Mouse (Mus musculus): ENCODE results near the gene Mphosph6. TPM values are rescaled to one million over a fixed set of nuclear protein-coding genes. Genes with fewer than 3 reads are reported as not detected.

The Mphosph6 gene
- 67.2 and 69.9 TPM in 2 replicates for total RNA-seq (2015)
- total RNA-seq (2017) = 46.5 and 47.4 TPM in 2 replicates

DNA sequence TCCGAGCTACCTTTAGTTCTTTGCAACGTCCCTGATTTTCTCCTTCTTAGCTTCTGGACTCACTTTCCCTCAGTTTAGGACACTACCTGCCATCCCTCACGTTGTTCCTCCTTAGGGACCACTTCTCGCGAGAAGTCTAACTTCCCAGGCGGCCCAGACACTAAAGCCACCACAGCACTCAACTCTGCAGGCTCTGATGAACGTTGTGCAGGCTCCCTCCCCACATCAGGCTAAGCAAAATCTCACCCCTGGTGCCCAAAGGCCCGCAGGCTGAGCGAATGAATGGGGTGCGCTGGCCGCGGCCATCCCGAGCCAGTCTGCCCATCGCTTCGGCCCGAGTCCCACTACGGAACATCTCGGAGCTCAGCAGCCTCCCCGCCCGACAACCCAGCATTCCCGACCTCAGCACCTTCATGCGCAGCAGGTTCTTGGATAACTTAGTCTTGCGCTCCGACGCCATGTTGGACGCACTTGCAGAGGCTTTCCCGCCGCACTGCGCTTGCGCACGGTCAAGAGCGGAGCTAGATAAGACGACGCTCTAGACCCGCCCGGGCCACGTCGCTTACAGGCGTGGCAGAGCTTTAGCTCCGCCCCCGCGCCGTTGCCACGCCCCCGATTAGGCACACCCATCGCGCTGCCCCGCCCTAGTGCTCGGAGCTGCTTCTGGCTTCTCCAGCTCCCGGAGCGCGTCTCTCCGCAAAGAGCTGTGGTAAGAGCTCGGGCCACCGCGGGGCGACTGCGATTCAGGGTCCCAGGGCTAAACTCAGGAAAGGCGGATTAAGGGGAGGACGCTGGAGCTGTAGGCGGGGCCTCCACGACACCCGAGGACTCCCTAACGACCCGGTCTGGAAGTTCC is at the start of gene Mphosph6:
Gene Mphosph6, minus strand, starts transcription at position 501 of the 856 bp plus-strand sequence.
- ATAC-seq (replicated peaks; ENCODE audit: poor library complexity) = peak; percentile 90

DNA sequence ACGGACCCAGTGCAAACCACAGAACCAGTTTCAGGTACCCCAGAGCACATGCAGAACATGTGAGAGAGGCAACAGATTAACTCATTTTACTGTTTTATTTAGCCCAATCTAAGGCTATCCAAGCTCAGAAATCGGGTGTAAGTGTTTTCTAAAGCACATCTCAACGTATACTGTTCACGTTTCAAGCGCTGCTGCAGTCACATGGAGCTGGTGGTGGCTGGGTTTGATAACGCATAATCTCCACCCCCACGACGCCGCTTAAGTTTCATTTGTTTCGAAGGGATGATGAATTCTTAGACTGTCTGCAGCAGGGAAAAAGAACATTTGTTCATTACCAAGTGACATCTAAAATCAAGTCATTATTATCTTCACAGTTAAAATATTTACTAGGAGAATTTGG is 48.7 kb upstream of the Mphosph6 start:
- ATAC-seq (replicated peaks; ENCODE audit: poor library complexity) = no peak

DNA sequence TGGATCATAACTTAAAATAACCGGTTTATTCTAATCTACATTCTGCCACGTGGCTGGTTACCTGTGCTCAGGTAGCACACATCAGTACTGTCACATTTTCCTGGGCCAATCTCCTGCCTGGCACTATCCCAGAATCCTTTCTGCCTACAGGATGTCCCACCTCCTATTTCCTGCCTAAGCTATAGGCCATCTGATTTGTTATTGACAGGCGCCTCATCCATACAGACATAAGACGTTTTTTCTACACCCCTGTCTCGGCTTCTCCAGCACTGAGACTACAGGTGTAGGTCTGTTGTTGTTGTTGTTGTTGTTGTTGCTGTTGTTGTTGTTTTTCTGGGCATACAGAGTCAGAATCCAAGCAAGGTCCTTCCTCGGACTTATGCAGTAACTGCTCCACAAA is 46.1 kb upstream of the Mphosph6 start:
- no peak for ATAC-seq (replicated peaks; ENCODE audit: poor library complexity)

DNA sequence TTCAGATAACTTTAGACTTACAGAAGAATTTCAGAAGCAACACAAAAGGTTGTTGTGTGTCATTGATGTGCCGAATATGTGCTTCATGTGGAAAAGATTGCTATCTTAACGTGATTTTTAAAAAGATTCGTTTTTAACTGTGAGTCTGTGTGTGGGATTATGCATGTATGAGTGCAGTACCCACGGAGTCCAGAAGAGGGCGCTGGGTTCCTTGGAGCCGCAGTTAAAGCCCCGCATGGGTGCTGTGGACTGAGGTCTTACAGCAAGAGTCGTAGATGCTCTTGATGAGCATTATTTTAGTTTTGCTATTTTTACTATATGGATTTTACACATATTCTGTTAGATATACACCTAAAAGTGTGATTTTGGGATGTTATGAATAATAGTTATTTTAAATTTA is 42.0 kb upstream of the Mphosph6 start:
- no peak for ATAC-seq (replicated peaks; ENCODE audit: poor library complexity)

DNA sequence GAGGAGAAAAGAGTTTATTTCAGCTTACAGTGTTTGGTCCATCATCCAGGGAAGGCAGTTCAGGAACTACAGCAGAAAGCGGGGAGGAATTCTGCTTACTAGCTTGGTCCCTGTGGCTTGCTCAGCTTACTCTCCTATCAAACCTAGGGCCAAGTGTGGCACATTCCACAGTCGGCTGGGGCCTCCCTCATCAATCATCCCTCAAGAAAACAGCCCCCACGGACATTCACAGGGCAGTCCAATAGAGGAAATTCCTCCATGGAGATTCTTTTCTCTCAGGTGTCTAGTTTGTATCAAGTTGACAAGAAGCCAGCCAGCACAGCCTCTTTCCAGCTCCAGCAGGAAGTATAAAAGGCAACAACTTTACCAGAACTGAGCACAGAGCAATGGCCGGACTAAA is 11.8 kb upstream of the Mphosph6 start:
- ATAC-seq (replicated peaks; ENCODE audit: poor library complexity) = no peak

DNA sequence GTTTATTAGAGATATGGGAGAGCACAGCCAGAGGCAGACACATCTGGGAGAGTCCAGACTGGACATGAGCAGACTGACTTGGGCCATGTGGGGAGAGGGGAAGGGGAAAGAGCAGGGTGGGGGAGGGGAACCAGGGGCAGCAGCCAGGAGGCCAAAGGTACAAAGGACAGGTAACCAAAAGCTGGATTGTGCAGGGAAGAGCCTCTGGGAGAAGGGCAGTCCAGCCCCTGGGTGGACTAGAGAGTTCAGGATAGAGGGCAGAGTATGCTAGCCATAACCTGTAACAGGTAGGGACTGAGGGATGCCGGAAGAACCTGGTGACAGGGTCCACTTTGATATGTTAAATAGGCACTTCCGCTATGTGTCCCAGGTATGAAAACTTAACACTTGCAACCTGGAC is 8.9 kb upstream of the Mphosph6 start:
- no peak for ATAC-seq (replicated peaks; ENCODE audit: poor library complexity)

DNA sequence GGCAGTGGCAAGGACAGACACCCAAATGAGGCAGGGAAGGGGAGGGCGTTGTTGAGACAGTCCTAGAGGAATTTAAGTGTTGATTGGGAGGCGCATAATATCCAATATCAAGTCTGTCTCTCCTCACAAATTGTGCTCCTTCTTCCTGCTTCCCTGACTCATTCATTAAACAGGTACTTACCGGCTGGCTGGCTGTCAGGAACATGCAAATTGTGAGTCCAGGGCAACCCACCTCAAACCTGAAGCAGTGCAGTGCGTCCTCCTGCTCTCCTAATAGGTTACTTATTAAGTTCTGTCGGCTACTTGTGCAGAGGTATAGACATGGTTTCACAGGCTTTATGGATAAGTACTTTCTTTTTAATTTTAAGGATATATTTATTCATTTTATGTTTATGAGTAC is 3.7 kb upstream of the Mphosph6 start:
- no peak for ATAC-seq (replicated peaks; ENCODE audit: poor library complexity)

DNA sequence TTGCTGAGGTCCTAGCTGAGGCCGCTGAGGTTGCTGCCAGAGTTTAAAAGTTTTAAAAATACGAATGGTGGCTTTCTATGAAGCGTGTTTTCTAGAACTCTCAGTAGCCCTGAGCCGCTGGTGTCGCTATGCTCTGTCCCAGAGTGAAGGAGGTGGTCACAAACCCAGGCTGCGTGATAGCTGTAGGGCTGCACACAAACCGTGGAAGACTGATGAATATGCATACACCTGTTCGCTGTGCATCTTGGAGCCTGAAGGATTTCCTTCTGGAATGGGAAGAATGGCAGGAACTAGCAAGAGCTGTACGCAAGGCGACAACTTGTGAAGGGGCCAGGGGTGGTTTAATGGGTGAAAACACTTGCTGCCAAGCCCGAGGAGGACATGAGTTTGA is 551 bp upstream of the Mphosph6 start:
- ATAC-seq (replicated peaks; ENCODE audit: poor library complexity) = peak; percentile 20; the same call in 1 of the 2 replicates

DNA sequence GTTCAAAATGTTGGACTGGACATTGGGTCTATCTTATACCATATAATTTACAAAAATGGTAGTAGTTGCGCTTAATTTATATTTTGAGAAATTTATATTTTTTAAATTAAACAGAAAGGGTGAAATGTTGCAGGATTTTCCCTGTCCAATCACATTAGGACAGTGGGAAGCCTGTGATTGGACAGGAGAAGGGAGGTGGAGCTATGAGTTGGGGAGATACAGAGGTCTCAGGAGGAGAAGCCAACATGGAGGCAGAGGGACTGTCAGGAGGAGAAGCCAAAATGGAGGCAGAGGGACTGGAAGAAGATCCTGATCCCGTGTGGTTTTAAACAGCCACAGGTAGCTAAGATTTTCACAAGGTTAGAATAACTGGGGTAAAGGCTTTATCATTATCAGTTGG is 3.7 kb downstream of the Mphosph6 start:
- no peak for ATAC-seq (replicated peaks; ENCODE audit: poor library complexity)

DNA sequence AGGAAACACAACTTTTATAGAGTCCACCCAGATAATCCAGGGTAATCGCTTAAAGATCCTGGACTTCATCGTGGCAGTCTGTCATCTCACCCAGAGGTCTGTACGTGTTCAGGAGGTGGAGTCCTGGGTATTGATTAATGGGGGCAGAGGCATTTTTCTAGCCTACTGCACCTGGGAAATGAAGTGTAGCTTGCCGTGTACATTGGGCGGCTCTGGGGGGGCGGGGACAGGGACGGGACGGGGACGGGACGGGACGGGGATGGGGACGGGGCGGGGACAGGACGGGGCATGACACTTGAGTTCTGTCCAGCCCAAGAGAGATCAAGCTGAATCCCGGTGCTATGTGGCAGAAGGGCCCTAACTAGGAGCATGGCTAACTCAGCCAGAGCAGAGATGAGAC is 5.3 kb downstream of the Mphosph6 start:
- no peak for ATAC-seq (replicated peaks; ENCODE audit: poor library complexity)

DNA sequence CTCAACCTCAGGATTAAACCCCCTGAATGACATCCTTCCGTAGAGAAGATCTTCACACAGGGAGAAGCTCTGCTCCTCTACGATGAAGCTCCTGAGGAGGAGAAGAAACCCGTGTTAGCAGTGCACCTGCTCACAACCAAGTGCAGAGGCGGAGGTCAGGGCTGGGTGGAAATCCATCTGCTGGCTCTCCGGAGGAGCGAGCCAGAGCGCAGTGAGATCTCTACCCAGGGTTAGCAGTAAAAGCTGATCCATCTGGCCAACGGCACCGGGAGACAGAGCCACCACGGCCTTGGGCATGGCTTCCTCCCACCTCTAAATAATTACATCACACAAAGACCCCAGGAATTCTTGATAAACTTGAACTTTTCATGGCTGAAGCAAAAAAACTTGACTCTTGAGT is 7.2 kb downstream of the Mphosph6 start:
- no peak for ATAC-seq (replicated peaks; ENCODE audit: poor library complexity)

DNA sequence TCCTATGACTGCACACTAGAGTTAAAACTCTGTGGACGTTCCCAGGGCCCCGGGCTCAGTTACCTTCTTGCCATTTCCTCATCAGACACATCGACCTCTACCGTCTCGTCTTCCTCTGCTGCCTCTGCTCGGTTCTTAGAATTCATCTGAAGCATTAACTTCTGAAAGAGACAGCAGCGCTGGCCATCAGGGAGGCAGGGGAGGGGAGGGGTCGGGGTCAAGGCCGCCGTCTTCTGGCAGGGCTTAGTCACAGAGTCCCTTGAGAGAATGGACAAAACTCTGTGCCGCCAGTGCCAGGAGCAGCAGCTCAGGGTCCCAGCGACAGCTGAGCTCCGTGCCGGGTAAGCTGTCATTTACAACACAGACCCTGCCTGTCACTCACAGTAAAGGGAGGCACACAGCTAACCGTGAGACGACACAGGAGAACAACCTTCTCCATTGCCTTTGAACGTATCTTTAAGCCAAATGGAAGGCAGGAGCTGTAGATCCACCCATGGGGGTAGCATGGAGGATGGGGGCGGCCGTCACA is 9.1 kb downstream of the Mphosph6 start:
- no peak for ATAC-seq (replicated peaks; ENCODE audit: poor library complexity)

DNA sequence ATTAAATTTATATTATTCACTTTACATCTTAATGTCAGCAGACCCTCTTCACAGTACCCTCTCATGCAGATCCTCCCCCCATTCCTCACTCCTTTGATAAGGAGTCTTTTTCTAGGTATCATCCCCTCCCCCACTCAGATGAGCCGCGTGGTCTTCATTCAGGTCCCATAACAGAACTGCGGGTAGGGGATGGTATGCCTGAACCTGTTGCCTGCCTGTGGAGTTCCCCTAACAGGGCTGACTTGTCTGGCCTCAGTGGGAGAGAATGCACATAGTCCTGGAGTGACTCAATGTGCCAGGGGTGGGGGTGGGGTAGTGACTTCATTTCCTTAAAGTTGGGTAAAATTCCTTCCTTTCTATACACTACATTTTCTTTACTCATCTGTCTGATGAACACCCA is 15.3 kb downstream of the Mphosph6 start:
- no peak for ATAC-seq (replicated peaks; ENCODE audit: poor library complexity)

DNA sequence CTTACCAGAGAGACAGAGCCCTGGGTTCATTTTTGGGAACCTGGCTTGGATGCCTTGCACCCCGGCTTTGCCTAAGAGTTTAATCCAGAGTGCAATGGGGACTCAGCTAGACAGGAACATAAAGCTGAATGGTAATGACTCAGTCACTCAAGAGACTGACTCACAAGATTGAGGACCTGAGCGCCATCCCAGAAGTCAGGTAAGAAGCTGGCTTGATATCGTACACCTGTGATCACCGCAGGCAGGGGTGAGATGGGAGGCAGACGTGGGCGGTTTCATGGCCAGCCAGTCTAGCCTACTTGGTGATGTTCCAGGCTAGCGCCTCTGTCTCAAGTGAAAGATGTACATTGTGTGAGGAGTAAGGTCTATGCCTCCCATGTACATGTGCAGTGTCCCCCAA is 18.7 kb downstream of the Mphosph6 start:
- ATAC-seq (replicated peaks; ENCODE audit: poor library complexity) = no peak

DNA sequence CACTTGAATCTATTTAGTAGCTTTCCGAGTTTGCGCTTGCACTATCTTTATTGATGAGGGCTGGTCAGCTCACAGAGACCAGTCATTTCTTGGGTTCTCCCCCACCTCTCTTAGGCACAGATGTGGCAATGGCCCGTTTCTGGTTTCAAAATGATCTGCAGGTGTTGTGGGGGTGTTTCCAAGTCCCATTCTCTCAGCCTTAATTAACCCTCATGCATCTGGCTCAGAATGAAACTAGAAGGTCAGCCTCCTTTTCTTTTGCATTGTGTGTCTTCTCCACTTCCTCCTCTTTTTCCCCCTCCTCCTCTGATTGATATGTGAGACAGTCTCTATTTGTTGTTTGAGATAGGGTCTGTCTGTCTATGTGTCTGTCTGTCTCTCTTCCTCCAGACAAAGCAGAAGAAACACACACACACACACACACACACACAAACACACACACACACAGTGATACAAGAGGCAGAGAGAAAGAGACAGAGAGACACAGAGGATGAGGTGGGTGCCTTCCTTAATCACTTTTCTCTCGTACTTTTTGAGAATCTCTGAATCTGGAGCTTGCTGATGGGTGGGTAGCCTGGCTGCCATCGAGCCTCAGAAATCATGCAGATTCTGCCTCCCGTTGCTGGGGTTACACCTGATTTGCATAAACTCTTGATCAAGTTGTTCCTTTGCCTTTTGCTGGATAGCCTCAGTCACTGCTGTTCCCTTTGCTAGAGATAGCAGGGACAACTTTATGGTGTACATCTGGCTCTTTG is 20.2 kb downstream of the Mphosph6 start:
- no peak for ATAC-seq (replicated peaks; ENCODE audit: poor library complexity)

DNA sequence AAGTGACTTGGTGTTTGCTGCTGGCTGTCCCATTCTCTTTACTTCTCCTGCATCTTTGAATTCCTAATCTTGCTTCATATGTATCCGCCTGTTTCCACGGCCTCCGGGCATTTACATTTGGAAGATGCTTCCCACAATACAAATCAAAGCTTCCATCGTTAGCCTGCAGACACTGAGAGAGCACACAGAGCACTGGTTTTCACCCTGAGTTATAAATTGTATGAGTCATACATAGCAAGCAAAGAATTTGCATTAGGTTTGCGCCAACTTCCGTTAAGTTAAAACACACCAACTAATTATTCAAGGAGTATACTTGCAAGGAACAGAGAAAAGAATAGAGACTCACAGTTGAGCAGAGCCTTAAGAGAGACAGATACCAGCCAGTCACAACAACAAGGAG is 22.4 kb downstream of the Mphosph6 start:
- no peak for ATAC-seq (replicated peaks; ENCODE audit: poor library complexity)

DNA sequence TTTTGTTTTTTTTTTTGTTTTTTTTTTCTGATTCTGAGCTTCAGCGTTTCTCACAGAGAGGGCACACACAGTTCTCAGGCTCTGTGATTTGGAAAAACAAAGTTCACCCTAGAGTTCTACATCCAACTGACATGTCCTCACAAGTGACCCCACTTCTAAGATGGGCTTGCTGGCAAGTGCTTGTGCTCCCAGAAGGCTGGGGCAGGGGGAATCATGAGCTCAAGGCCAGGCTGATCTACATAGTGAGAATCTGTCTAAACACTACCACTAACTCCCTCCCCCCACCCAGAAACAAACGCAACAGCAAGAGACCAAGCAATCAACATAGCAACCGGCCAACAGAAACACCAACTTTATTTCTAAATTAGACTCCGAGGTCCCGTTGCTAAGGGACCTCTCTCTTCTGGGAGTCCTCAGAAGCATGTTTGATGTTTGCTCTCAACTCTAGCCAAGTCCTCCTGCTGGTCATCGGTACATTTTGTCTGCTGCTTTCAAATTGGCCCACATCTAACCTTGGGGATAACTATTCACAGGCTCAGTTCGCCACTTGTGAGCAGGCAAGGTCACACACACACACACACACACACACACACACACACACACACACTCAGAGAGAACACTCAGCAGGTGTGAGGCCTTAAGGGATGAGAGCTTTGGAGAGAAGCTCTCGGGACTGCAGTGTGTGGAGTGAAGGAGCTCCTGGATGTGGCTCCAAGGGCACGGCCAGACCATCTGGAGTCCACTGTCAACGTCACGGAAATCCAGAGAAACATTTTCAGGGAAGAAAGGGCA is 23.0 kb downstream of the Mphosph6 start:
- no peak for ATAC-seq (replicated peaks; ENCODE audit: poor library complexity)

DNA sequence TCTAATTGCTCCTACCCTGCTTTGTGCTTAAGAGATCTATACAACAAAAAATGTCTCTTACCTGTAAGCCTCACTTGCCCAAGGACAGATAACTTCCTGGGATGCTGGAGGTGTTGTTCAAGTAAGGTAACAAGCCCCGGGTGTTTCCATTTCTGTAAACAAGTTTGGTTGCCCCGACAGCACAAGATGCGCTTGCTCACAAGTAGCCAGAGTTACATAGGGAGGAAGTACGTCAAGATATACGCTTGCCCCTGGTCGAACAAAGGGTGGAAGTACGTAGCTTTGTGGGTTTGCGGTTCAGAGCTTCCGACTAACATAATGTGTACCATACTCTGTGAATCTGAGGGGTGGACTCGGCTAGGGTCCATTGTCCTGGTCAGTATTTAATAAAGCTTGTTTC is 25.7 kb downstream of the Mphosph6 start:
- peak; percentile 73 for ATAC-seq (replicated peaks; ENCODE audit: poor library complexity)

DNA sequence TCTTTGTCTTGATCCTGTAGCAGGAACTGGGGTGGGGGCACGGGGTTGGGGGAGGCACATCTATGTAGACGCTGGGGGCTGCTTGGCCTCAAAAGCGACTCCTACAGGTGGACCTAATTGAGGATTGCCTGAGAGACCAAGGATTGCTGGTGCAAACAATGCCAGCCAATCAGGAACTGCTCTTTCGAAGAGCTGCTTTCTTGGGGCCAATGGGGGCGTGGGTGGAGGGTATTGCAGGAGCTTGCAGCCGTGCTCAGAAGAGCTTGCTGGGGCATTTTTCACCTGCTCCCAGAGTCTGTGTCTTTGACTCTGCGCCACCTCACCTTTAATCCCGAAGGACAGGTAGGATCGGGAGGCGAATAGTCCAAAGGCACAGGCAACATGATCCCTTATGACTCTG is 26.1 kb downstream of the Mphosph6 start:
- no peak for ATAC-seq (replicated peaks; ENCODE audit: poor library complexity)

DNA sequence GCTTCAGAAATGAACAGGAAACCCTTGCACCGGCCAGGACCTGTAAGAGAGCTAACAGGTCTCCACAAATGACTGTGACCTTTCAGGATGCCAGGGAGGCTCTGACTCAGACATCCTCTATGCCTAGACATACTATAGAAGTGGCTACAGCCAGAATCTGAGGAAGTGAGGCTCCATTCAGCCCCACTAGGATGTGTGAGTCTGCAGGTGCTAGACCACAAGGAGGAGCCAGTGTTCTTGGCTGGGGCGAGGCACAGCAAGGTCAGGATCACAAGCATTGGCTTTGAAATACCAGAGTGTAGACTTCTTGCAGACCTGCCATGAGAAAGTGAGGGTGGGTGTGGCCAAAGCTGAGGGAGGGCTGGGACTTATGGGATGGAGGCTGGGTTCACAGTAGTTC is 29.1 kb downstream of the Mphosph6 start:
- ATAC-seq (replicated peaks; ENCODE audit: poor library complexity) = peak; percentile 30

DNA sequence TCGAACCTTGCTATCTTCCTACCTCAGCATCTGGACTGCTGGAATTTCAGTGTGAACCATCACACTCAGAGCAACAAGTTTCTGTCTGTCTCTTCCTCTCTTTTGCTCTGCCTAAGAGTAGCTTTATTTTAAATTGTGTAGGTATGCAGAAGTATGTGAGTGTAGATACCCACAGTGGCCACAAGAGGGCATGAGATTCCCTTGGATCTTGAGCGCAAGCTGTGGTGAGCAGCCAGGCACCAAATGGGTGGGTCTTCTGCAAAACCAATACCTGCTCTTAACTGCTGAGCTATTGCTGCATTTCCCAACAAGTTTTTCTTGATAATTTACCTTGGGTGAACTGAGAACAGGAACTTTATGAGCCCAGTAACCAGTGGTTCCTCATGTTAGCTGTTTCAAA is 29.6 kb downstream of the Mphosph6 start:
- ATAC-seq (replicated peaks; ENCODE audit: poor library complexity) = peak; percentile 83

Data from megakaryocyte progenitor cell, adult 5-6 weeks (primary cell).